Mouse (Mus musculus) small intestine, adult 10 weeks (tissue): ENCODE results near the gene Mpi. TPM values are rescaled to one million over a fixed set of nuclear protein-coding genes. Genes with fewer than 3 reads are reported as not detected.

Source experiments
- polyA plus RNA-seq: library from polyadenylated mRNA; stranded (reverse); fragments of 350-450 nt; fragmentation: Illumina TruSeq; extraction: RNeasy Lipid Tissue Mini Kit (QIAGEN cat#74804); gene quantifications from one replicate; pipeline ENCODE4 v1.2.3, GENCODE M21; 2014; ENCODE audit warnings: low replicate concordance

Mpi gene
- 15.0 TPM for polyA plus RNA-seq

DNA sequence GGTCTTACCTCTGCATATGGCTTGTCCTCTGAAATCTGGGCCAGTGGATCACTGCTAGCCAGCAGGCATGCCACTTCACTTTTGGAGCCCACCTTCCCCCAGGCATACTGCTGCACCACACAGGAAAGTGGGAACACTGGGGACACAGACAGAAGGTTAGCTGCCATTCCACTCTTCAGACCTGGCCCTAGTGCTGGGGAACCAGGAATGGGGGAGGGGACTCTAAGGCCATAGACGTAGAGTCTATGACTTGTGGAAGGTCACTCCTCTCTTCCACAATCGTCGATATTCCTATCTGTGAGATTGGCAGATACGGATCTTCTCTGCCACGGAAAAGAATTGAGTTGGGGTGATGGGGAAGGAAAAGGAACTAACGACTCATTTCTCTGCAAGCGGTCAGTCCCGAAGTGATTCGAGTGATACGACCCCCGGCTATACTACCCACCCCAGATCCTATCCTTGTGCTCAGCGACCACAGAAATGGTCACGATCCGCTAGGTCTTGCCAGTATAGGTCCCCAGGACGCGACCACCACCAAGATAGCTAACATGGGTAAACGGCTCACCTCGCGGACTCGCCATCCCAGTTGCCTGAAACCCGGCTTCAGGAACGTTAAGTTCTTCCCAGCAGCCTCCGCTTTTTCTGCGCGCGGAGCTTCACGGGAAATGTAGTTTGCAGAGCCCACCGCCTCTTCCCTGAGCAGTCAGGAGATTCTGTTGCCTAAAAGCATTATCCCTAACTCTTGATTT, at the start of gene Mpi:
TSS of gene Mpi (minus strand) at position 625 of the 749 bp plus-strand sequence.

GRCm38 (mm10) chr9:57589224-57590126, 36.9 kb upstream of the Mpi start, which contains the start of gene Ulk3:
Gene Ulk3 (plus strand): TSS chr9:57589452.

DNA sequence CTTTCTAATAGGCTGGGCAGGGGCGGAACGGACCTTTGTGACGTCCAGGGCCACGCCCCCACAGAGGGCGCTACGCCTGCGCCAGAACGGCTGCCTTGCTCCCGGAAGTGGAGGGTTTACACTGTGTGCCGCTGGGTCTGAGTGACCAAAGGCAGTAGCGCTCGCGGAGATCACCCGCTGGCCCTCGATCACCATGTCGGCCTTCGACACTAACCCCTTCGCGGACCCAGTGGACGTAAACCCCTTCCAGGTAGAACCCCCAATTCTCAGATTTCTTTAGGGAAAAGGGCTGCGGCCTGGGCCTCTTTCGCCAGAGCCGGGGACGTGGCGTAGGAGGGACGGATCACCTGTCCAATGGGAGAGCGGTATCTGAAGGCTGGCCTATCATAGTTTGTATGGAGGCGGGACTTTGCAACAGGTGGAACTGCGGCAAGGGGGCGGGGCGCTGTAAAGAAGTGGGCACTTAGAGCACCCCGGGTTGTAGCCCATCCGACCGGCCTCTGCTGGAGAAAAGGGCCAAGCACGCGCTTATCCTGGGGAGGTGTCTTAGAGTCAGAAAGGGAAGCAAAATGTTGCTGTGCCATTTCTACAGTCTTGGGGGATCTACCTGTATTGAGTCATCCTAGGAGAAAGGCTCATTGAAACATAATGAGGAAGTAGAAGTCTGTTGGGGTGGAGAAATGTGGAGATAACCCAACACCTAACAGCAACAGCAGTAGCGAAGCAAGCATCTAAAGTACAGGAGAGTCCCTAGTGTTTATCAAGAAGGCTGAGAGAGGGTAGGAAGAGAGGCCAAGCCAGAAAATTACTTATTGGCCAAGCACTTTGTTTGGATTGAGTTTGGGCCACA, 8.5 kb upstream of the Mpi start, which contains the start of gene Scamp2:
TSS of gene Scamp2 (plus strand) at position 83 of the 850 bp plus-strand sequence.

DNA sequence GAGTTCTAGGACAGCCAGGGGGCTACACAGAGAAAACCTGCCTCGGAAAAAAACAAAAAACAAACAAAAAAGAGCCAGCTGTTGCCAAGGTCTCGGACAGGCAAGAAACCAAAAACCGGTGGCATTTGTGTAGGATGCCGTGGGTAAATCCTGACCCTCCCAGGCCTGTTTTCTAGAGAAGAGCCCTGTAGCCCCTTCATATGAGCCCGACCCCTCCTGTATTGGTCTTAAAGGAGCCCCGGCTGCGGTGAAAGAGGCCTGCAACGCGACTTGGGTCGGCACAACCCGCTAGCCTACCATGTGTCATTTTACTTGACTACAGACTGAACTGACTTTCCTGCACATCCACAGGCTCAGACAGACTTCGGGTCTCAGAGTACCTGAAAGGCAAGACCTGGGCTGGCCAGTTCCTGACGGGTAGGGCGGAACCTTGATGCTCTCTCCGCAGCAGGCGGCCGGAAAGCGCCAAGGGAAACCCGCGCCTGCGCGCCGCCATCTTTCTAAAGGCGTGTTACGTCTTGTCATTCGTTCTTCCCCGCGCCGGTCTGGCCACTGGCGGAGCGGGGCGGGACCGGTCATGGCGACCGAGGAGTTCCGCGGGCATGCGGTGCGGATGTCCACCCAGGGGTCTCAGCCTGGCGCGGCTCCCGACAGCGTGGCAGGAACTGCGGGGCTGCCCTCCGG, 15.4 kb downstream of the Mpi start, which contains the start of gene Fam219b:
TSS of gene Fam219b (plus strand) at position 485 of the 684 bp plus-strand sequence.

DNA sequence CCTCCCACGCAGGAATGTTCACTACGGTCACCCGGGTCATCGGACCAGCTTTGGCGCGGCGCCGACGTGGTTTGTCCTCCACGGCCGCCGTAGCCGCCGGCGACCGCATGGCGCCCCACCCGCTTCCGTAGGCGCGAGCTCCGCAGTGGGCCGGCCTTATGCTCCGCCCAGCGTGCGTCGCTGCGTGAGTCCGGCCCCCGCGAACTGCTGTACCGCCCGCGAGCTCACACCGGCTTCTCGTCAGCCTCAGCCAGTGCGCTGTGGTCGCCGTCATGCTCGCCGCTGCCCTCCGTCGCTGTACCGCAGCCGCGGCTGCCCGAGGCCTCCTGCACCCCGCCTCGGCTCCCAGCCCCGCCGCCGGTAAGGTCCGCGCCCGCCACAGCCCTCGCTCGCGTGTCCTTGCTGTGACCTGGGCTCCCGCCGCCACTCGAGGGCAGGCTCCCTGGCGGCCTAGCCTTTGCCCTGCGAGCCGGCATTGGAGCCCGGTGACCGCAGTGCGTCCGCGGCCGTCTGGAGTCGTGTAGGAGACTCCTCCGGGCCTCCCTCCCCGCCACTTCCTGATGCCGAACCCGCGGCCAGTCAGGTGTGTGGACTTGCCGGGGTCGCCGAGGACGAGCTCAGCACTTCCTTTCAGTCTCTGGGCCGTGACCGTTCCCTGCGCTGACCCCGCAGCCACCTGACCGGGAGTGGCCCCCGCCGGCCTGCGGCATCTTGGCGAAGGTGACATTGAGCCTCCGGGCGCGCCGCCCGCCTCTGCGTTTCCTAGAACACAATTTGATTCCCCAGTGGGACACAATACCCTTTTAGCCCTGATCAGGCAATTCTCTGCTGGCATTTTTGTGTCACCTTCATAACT, 31.3 kb downstream of the Mpi start, which contains the start of gene Cox5a:
TSS of gene Cox5a (plus strand) at position 219 of the 856 bp plus-strand sequence.

DNA sequence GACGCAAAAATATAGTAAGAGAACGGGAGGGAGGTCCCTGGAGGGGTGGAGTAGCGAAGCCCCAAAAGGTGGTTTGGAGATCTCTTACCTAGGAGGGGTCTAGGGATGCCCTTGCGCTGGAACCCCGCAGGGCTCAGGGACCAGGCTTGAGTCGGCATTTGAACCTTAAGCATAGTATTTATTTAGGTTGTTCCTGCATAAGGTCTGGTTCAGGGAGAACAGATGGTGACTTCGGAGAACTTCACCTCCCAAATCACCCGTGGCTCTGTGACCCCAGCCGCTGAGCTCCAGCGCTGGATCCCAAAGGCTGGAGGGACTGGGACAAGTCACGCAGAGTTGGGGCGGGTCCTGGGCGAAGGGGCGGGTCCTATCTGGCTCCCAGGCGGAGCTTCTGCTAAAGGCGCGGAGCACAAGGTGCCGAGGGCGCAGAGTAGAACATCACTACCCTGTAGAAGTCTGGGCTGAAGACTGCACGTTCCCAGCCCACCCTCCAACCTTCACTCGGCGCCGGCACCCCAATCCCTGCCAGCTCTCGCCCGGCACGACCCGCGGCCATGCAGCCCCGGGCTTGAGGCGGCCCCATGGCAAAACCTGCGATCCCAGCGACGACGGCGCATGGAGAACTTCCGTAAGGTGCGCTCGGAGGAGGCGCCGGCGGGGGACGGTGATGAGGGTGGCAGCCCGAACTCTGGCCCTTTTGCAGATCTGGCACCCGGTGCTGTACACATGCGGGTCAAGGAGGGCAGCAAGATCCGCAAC, 48.8 kb downstream of the Mpi start, which contains the start of gene Rpp25:
TSS of gene Rpp25 (plus strand) at position 405 of the 759 bp plus-strand sequence.

Other genes starting within 250 kb of the Mpi start
- gene Ppcdc, start 112.6 kb downstream of the Mpi start, polyA plus RNA-seq, result 5.2 TPM
- 31.5 TPM for gene Scamp5, start 84.7 kb downstream of the Mpi start, polyA plus RNA-seq
- not detected for gene Rpp25, start 48.7 kb downstream of the Mpi start, polyA plus RNA-seq
- 976 TPM for gene Cox5a, start 31.5 kb downstream of the Mpi start, polyA plus RNA-seq
- 1.4 TPM for gene Fam219b, start 15.2 kb downstream of the Mpi start, polyA plus RNA-seq
- gene Scamp2, start 8.2 kb upstream of the Mpi start, polyA plus RNA-seq, result 22.5 TPM
- gene Ulk3, start 36.7 kb upstream of the Mpi start, polyA plus RNA-seq, result 8.7 TPM
- not detected for gene Cplx3, start 53.5 kb upstream of the Mpi start, polyA plus RNA-seq
- not detected for gene Lman1l, start 68.0 kb upstream of the Mpi start, polyA plus RNA-seq
- gene Csk, start 100.9 kb upstream of the Mpi start, polyA plus RNA-seq, result 3.2 TPM
- gene Cyp1a2, start 130.9 kb upstream of the Mpi start, polyA plus RNA-seq, result not detected
- 25.2 TPM for gene Cyp1a1, start 135.2 kb upstream of the Mpi start, polyA plus RNA-seq
- 3.2 TPM for gene Edc3, start 155.8 kb upstream of the Mpi start, polyA plus RNA-seq
- gene Clk3, start 213.1 kb upstream of the Mpi start, polyA plus RNA-seq, result 52.7 TPM